Mouse (Mus musculus) bone marrow macrophage, adult 2 months (primary cell): Measurements from ENCODE around the gene Fastkd5. TPM values are rescaled to one million over a fixed set of nuclear protein-coding genes. Genes with fewer than 3 reads are reported as not detected.

ENCODE experiments used
- H3K27ac ChIP-seq: 2 replicates; pipeline ENCODE4 v1.5.1; 2012; ENCODE audit warnings: low read depth, low read length; ENCODE audit not compliant: insufficient read depth
- H3K4me1 ChIP-seq: 2 replicates; pipeline ENCODE4 v1.6.1; 2012; ENCODE audit warnings: low read length; ENCODE audit not compliant: control insufficient read depth, insufficient read depth
- H3K4me3 ChIP-seq: 2 replicates; pipeline ENCODE4 v1.5.1; 2012; ENCODE audit warnings: mild to moderate bottlenecking, low read length, moderate library complexity; ENCODE audit not compliant: insufficient read depth
- CTCF ChIP-seq: IDR thresholded peaks from 2 replicates; pipeline ENCODE4 v1.5.1; 2012; ENCODE audit warnings: low read depth, mild to moderate bottlenecking, low read length, moderate library complexity
- POLR2A ChIP-seq: IDR thresholded peaks from 2 replicates; pipeline ENCODE4 v1.6.1; 2012; ENCODE audit warnings: mild to moderate bottlenecking, low read depth, low read length, borderline replicate concordance
- polyA plus RNA-seq: library from polyadenylated mRNA; stranded (reverse); fragments of >200 nt; gene quantifications from 2 replicates; pipeline ENCODE4 v1.2.4, GENCODE M21; 2012; ENCODE audit not compliant: missing spikeins, insufficient read depth, insufficient read length

Gene Fastkd5
- polyA plus RNA-seq, result 4.4 and 6.1 TPM in 2 replicates

DNA sequence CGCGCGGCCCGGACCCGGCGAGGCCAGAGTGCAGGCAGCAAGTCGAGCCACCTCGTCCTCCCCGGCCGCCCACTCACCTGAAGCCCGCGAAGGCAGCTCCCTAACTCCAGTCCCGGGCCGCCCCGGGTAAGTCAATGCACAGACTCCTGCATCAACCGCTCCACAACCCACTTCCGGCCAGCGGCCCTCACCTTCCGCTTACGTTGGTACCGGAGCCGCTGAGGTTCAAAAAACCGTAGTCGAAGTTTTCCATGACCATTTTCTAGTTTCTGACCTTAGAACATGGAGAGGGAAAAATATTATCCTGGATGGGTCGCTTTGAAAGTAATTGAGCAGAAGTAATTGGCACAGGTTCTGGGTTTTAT, at the start of gene Fastkd5, which contains the start of gene Ubox5:
Gene Fastkd5, minus strand, starts transcription at position 189 of the 365 bp plus-strand sequence.
Gene Ubox5, minus strand, starts transcription at position 200 of the 365 bp plus-strand sequence.
- peak within 1 kb of the TSS; percentile 27; the same call in 1 of the 2 replicates for H3K27ac ChIP-seq
- no peak for TF ChIP-seq CTCF
- no peak for TF ChIP-seq POLR2A
- H3K4me1 ChIP-seq, result peaks cover 7% of the 10 kb centered on the region
- H3K4me3 ChIP-seq, result peak within 1 kb of the TSS; percentile 97

DNA sequence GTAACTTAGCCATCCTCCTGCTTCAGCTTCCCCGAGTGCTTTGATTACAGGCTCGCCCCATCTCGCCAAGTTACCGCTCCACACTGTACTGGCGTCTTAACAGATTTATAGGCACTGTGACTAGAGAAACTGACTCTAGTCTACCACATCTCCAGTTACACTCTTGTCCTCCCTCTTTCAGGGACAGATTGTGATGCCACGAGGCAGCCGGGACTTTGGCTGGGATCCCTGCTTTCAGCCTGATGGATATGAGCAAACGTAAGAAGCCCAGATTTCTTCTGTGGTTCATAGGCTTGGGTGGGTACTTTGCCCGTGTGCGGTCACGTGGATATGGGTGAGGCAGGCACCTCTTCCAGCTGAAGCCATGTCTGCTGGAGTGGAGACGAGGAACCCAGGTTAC, 49.3 kb upstream of the Fastkd5 start:
- no peaks in the 10 kb centered on the region for H3K4me1 ChIP-seq
- no peak overlapping the region for H3K27ac ChIP-seq
- TF ChIP-seq CTCF (no peak), POLR2A (no peak)
- H3K4me3 ChIP-seq, result no peak overlapping the region

- TF ChIP-seq CTCF (no peak), POLR2A (no peak)
- Histone ChIP-seq H3K4me3 (no peak overlapping the region), H3K4me1 (no peaks in the 10 kb centered on the region), H3K27ac (no peak overlapping the region)
Measured at GRCm38 (mm10) chr2:130677211-130677610, 47.4 kb upstream of the Fastkd5 start.

- H3K4me1 ChIP-seq, result peaks cover 21% of the 10 kb centered on the region
- TF ChIP-seq CTCF (no peak), POLR2A (no peak)
- peak within 1 kb of the TSS; percentile 37 for H3K27ac ChIP-seq
- H3K4me3 ChIP-seq, result peak within 1 kb of the TSS; percentile 90
Measured at GRCm38 (mm10) chr2:130667559-130667958, 37.7 kb upstream of the Fastkd5 start, which contains the start of gene Itpa. Gene Itpa (plus strand): TSS chr2:130667610.

DNA sequence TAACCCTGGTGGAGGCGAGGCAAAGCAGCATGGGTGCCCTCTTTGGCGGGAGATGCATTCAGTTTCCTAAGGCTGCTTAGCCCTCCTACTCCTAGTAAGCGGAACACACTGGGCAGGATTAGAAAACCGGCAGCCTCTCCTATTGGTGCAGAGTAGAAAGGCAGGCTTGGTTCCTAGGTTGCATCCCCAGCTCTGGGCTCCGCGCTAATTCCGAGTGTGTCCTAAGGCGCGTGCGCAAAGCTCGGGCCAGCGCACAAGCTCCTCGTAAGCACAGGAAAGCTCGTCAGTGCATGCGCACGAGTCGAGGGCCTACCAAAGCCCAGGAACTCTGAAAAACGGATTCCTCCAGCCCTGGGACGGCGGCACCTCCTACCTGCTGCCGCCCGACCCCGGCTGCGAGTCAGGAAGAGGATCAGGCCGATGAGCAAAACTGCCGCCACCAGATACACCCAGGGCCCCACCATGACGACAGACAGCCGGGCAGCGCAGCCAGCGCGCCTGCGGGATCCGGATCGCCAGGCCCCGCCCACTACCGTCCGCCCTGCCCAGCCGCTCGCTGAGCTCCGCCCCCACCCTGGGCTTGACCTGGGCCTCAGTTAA, 34.4 kb upstream of the Fastkd5 start, which contains the start of gene Ddrgk1:
Gene Ddrgk1, minus strand, starts transcription at position 558 of the 600 bp plus-strand sequence.
- Histone ChIP-seq H3K27ac (peak within 1 kb of the TSS; percentile 92), H3K4me1 (peaks cover 16% of the 10 kb centered on the region), H3K4me3 (peak within 1 kb of the TSS; percentile 84)
- no peak for TF ChIP-seq POLR2A
- TF ChIP-seq CTCF, result no peak

DNA sequence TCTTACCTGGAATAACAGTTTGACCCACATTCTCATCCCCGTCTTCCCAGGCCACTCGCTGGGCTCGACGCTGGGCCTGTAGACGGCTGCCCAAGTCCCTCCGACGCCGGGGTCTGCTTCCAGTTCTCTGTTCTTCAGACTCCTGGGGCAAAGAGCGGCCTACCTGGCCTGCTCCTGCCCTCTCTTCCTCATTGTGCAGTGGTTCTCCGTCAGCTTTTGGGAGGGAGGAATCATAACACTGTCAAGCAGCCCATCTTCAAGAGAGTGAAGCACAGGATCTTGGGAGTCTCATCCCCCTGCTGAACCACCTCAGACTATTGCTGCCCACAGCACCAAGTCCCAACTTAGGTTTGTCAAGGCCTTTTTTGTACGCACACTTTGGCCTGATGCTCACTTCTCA, 33.5 kb upstream of the Fastkd5 start:
- TF ChIP-seq POLR2A, result no peak
- no peak for TF ChIP-seq CTCF
- Histone ChIP-seq H3K4me1 (peaks cover 12% of the 10 kb centered on the region), H3K4me3 (peak overlapping the region; percentile 84), H3K27ac (no peak overlapping the region)

GRCm38 (mm10) chr2:130658530-130658929, 28.7 kb upstream of the Fastkd5 start:
- Histone ChIP-seq H3K4me3 (no peak overlapping the region), H3K27ac (no peak overlapping the region), H3K4me1 (peaks cover 5% of the 10 kb centered on the region)
- TF ChIP-seq CTCF (no peak), POLR2A (no peak)

- no peak overlapping the region for H3K27ac ChIP-seq
- TF ChIP-seq CTCF (no peak), POLR2A (no peak)
- no peak overlapping the region for H3K4me3 ChIP-seq
- no peaks in the 10 kb centered on the region for H3K4me1 ChIP-seq
Measured at GRCm38 (mm10) chr2:130657541-130657940, 27.7 kb upstream of the Fastkd5 start.

GRCm38 (mm10) chr2:130656536-130656935, 26.7 kb upstream of the Fastkd5 start:
- TF ChIP-seq POLR2A, result no peak
- no peak for TF ChIP-seq CTCF
- H3K27ac ChIP-seq, result no peak overlapping the region

DNA sequence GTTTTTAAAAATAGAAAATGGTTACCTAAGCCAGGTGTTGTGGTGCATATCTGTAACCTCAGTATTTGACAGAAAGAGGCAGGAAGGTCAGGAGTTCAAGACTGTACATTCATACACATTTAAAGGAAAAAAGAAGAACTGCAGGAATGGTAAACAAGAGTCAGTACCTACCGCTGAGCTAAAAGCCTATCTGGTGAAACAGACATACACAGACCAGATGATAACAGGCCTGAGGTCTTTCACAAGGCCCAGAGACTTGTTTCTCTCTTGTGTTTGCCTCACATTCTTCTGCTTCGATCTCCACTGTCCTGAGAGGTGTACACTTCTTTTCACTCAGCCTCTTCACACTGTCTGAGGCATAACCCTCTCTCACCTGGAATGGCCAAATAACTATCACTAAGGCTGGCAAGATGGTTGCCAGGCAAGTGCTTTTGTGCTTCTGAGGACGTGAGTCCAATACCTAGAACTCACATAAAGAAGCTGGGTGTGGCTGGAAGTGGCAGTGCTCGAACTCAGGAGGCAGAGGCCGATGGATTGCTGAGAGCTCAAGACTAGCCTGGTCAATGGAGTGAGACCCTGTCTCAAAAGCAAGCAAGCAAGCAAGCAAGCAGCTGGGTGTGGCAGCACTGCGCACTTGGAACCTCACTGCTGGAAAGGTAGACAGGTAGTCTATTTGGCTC, 26.0 kb upstream of the Fastkd5 start:
- Histone ChIP-seq H3K27ac (no peak overlapping the region), H3K4me3 (no peak overlapping the region), H3K4me1 (no peaks in the 10 kb centered on the region)
- TF ChIP-seq POLR2A, result no peak
- no peak for TF ChIP-seq CTCF

More at GRCm38 (mm10) chr2:130656536-130656935, 26.7 kb upstream of the Fastkd5 start:
- Histone ChIP-seq H3K4me3 (no peak overlapping the region), H3K4me1 (no peaks in the 10 kb centered on the region)
